Mouse (Mus musculus): ENCODE data around the gene Elavl2. TPM values are rescaled to one million over a fixed set of nuclear protein-coding genes. Genes with fewer than 3 reads are reported as not detected.

Elavl2 gene
- 82.0 and 104 TPM in 2 replicates for polyA plus RNA-seq (2012; rRNA removed)

DNA sequence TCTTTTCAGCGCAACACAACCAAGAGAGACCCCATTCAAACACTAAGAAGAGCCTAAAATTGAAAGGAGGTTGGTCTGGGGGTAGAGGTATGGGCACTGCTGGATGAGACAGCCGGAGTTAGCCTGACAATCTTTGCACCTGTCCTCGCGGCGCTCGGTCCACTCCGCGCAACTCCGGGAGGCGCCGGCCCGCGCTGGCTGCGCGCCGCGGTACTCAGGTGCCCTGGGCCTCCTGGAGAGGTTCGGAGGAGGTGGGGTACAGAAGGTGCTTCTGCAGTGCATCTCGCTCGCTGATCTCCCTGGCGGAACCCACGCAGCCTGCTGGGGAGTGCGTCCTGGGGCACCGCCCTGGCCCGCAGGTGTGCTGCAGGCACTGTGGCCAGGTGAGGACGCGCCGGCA lies at the start of gene Elavl2:
Gene Elavl2, minus strand, starts transcription at position 363 of the 400 bp plus-strand sequence.
- peak; percentile 34 for DNase-seq (ENCODE audit: low read depth)
- TF ChIP-seq POLR2A (IDR thresholded peaks at IDR 0.05; ENCODE audit: borderline replicate concordance, extremely low read depth, insufficient read depth, insufficient read length, poor library complexity, severe bottlenecking) (no peak), CTCF (IDR thresholded peaks at IDR 0.05; ENCODE audit: borderline replicate concordance, extremely low read depth, insufficient read depth, insufficient read length) (no peak)

DNA sequence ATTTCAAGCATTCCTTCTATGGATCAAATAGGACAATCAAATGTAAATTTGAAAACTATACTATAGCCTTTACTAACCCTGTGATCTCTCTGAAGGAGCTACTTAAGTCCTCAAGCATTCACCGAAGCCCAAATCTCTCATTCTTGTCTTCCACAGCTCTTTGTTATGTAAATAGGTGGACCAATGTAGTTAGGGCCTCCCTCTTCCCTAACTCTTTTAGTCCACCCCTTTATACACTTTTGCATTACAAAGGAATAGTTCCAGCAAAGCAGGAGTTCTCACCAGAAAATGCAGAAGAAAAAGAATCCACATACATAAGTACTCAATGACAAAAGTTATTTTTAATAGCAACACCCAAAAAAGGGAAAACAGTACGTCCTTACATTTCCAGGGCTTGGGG lies 47.3 kb upstream of the Elavl2 start:
- peak; percentile 27 for DNase-seq (ENCODE audit: low read depth)
- TF ChIP-seq CTCF (IDR thresholded peaks at IDR 0.05; ENCODE audit: borderline replicate concordance, extremely low read depth, insufficient read depth, insufficient read length) (no peak), POLR2A (IDR thresholded peaks at IDR 0.05; ENCODE audit: borderline replicate concordance, extremely low read depth, insufficient read depth, insufficient read length, poor library complexity, severe bottlenecking) (no peak)

DNA sequence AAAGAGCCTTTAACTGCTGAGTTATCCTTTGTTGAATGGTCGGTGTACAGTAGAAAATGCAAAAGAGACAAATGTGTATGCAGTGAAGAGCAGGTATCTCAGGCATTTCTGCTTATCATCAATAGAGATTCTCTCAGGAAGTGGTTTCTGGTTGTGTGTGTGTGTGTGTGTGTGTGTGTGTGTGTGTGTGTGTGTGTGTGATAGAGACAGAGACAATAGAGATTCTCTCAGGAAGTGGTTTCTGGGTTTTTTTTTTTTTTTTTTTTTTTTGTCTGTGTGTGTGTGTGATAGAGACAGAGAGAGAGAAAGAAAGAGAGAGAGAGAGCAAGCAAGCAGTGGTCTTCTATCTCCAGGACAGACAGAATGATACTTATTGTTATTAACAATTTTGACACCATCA lies 15.0 kb upstream of the Elavl2 start:
- DNase-seq (ENCODE audit: low read depth), result no peak
- TF ChIP-seq POLR2A (IDR thresholded peaks at IDR 0.05; ENCODE audit: borderline replicate concordance, extremely low read depth, insufficient read depth, insufficient read length, poor library complexity, severe bottlenecking) (no peak), CTCF (IDR thresholded peaks at IDR 0.05; ENCODE audit: borderline replicate concordance, extremely low read depth, insufficient read depth, insufficient read length) (no peak)

DNA sequence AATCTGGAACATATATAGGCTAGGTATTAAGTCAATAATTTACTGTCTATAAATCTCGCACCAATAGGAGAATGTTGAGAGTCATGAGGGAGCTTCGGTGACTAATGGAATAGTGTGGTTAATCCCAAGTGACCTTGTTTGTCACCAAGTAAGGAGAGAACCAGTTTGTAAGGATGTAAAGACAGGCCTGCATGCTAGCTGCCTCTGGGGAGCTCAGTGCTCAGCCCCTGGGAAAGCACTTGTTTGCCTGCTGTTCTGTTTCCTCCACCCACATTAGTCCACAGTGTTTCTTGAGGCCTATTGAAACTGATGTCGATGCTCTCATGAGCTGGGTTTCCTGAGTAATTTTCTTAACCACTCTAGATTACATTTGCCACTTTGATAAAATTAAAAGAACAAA lies 4.5 kb upstream of the Elavl2 start:
- no peak for DNase-seq (ENCODE audit: low read depth)
- no peak for TF ChIP-seq POLR2A (IDR thresholded peaks at IDR 0.05; ENCODE audit: borderline replicate concordance, extremely low read depth, insufficient read depth, insufficient read length, poor library complexity, severe bottlenecking)
- no peak for TF ChIP-seq CTCF (IDR thresholded peaks at IDR 0.05; ENCODE audit: borderline replicate concordance, extremely low read depth, insufficient read depth, insufficient read length)

DNA sequence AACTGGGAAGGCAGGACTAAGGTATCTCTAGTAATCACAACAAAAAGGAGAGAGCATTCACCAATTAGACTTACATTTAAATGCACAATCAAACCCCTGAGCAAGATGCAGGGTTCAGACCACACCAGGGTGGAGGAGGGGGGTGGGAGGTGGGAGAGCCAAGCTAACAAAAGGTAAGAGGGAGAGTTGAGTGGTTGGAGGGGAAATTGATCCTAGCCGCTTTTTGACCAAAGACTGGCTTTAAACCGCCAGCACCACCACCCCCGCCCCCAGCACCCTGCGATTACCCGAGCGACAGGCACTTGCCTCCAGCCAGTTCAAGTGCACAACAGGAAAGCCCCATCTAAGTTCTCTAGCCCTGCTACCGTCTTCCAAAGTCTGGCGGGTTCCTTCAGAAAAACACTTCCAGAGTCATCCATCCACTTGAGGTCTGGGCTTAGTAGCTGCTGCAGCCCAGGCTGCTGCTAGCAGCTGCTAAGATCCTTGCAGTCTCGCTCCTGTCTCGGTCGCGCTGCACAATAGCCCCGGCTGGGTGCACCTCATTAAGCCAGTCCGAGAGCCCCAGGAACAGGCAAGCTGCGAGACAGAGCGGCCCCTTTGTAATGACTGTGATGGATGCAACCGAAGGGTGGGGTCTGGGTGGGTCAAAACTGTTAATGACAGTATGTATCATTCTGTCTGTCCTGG lies 932 bp downstream of the Elavl2 start:
- TF ChIP-seq POLR2A (IDR thresholded peaks at IDR 0.05; ENCODE audit: borderline replicate concordance, extremely low read depth, insufficient read depth, insufficient read length, poor library complexity, severe bottlenecking) (no peak), CTCF (IDR thresholded peaks at IDR 0.05; ENCODE audit: borderline replicate concordance, extremely low read depth, insufficient read depth, insufficient read length) (no peak)
- peak; percentile 89 for DNase-seq (ENCODE audit: low read depth)

DNA sequence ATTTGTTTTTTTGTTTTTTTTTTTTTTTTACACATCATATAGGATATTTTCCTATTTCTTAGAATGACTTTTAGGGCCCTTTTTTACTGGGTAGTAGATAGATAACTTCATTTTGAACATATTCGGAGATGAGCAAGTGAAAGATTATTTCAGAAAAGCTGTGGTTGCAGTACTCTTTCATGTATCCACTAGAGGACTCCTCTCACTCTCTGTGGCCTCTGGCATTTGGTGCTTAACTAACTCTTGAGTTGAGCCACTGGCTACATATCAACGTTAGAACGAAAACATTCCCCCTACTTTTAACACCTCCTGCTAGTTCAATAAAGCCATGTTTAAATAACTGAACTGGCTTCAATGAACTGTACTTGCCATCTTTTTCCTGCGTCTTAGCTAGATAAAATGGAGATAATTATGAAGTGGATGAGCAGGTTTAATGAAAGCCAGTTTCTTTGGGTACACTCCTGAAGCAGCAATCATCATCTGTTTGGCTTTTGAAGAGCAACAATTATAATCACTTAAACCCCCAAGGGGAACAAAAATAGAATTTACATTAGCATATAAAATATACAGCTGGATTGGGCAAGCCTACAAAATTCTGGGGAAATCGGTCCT lies 8.5 kb downstream of the Elavl2 start:
- 0 out of 2 replicates have a peak, but pooled peaks have one; percentile 3 for TF ChIP-seq CTCF (IDR thresholded peaks at IDR 0.05; ENCODE audit: borderline replicate concordance, extremely low read depth, insufficient read depth, insufficient read length)
- TF ChIP-seq POLR2A (IDR thresholded peaks at IDR 0.05; ENCODE audit: borderline replicate concordance, extremely low read depth, insufficient read depth, insufficient read length, poor library complexity, severe bottlenecking), result no peak
- peak; percentile 54 for DNase-seq (ENCODE audit: low read depth)

DNA sequence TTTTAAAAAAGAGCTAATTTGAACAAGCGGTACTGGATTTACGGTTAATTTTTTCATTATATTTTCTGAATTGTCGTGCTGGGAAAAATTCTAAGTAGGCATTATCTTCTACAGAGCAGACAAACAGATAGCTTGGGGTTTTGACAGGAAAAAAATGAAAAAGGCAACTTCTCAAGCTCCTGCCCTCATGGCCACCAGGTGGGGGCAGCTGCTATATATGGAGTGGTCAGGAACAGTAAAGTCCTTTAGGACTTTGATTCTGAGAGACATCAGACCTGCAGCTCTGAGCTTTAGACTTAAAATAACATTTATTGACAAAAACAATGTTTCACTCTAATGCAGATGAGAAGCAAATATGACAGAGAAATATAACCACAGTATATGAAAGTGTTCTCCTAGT lies 12.9 kb downstream of the Elavl2 start:
- DNase-seq (ENCODE audit: low read depth), result peak; percentile 30
- TF ChIP-seq CTCF (IDR thresholded peaks at IDR 0.05; ENCODE audit: borderline replicate concordance, extremely low read depth, insufficient read depth, insufficient read length), result peak; percentile 22; the same call in 1 of the 2 replicates
- TF ChIP-seq POLR2A (IDR thresholded peaks at IDR 0.05; ENCODE audit: borderline replicate concordance, extremely low read depth, insufficient read depth, insufficient read length, poor library complexity, severe bottlenecking), result no peak

DNA sequence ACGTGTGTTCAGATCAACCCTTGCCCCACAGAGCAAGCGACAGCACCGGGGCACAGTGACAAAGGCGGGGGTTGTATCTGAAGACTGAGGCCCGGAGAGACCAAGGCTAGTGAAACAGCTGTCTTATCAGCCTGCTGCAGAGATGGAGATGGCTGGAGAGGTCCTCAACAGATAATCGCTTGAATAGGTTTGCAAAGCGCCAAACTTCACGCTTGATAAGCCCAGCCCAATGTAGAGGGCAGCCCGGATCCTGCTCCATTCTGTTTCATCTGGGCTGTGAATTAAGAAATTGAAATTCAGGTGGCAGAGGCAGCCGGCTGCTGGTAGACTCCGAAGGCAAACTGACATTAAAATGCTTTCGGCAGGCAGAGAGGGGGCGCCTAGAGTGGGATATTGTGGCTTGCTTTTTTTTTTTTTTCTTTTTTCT lies 19.4 kb downstream of the Elavl2 start:
- peak; percentile 82 for DNase-seq (ENCODE audit: low read depth)
- no peak for TF ChIP-seq POLR2A (IDR thresholded peaks at IDR 0.05; ENCODE audit: borderline replicate concordance, extremely low read depth, insufficient read depth, insufficient read length, poor library complexity, severe bottlenecking)
- peak; percentile 12; the same call in 1 of the 2 replicates for TF ChIP-seq CTCF (IDR thresholded peaks at IDR 0.05; ENCODE audit: borderline replicate concordance, extremely low read depth, insufficient read depth, insufficient read length)

DNA sequence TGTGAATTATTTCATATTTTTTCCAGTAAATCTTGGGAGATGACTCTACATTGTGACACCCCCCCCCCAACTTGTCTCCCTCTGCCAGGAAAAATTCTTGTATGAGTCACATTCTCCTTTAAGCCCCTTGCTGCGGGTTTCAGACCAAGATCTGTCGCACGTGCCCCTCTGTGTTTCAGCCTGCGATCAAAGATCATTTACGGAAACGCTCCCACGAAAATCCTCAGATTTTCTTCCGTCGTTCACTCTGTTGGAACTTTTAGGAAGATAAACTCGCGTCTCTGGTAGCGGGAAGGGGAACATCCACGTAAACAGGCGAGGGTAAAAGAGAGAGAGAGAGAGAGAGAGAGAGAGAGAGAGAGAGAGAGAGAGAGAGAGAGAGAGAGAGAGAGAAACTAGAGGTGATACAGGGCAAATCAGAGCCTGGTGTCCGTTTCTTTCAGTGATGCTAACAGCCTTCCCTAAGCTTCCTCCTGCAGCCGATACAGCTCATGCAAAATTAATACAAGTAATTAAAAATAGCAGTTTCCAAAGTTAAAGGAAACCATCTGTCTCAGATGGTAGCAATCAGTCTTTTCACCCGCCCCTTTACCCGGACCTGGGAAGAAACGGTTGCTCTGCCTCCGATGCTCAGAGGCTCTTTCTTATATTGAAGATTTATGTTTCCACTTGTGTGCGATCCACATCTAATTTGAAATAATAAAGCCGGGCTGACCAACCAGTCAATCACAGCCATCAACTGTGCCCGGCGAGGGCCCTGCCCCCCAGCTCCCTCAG lies 20.1 kb downstream of the Elavl2 start:
- TF ChIP-seq CTCF (IDR thresholded peaks at IDR 0.05; ENCODE audit: borderline replicate concordance, extremely low read depth, insufficient read depth, insufficient read length), result no peak
- no peak for TF ChIP-seq POLR2A (IDR thresholded peaks at IDR 0.05; ENCODE audit: borderline replicate concordance, extremely low read depth, insufficient read depth, insufficient read length, poor library complexity, severe bottlenecking)
- DNase-seq (ENCODE audit: low read depth), result peak; percentile 67

DNA sequence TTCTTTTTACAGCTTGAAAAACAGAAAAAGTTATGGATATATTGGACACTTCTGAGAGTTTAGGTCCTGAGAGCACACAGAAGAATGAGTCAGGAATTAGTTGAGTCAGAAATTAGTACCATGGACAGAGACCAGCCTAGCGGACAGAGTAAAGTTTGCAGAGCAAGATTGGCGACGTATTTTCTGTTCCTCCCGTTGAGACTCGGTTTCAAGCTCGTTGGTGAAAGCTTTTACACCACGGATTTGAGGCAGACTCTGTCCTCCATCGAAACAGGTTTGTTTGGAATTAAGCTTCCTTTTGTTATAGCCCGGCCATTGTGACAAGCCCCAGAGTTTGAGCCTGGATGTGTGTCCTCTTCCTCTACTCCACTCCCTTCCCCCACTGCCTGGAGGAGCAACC lies 21.0 kb downstream of the Elavl2 start:
- peak; percentile 22; the same call in 1 of the 2 replicates for TF ChIP-seq CTCF (IDR thresholded peaks at IDR 0.05; ENCODE audit: borderline replicate concordance, extremely low read depth, insufficient read depth, insufficient read length)
- TF ChIP-seq POLR2A (IDR thresholded peaks at IDR 0.05; ENCODE audit: borderline replicate concordance, extremely low read depth, insufficient read depth, insufficient read length, poor library complexity, severe bottlenecking), result no peak
- DNase-seq (ENCODE audit: low read depth), result peak; percentile 50

DNA sequence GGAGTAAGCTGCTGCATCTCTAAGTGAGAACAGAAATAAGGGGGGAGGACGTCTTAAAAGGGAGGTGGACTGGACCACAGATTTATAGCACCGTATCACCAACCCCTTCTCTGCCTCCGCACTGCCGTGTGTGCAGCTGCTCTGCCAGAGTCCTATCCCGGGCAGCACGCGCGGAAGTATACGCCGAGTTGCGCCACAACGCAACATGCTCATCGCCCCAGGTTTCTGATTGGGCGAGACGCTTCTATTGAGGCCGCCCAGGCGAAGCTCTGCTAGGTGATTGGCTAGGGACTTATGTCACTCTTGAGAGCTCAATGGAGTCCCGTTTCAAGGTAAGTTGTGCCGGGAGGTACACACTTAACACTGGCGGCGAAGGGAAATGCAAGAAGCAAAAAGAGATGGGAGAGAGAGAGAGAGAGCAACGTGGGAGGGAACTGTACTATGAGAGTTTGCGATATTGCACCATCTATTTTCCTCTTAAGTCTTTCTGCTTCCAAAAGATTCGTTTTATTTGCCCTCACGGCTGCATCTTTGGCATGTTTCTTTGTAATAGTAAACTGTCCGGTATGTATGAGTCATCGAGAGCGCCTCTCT lies 24.2 kb downstream of the Elavl2 start:
- peak; percentile 100 for DNase-seq (ENCODE audit: low read depth)
- TF ChIP-seq POLR2A (IDR thresholded peaks at IDR 0.05; ENCODE audit: borderline replicate concordance, extremely low read depth, insufficient read depth, insufficient read length, poor library complexity, severe bottlenecking), result peak; percentile 79; the same call in 1 of the 2 replicates
- TF ChIP-seq CTCF (IDR thresholded peaks at IDR 0.05; ENCODE audit: borderline replicate concordance, extremely low read depth, insufficient read depth, insufficient read length), result no peak; the same call in 1 of the 2 replicates

All from brain, embryonic 14.5 days (tissue).